Mouse (Mus musculus): ENCODE measurements at regions not wholly inside any gene's neighbourhood (a gene's known extent, or its start where the extent isn't known, plus 50 kb on each side); places are given as distances from the start of the nearest gene placed in this dataset.

GRCm38 (mm10) chr2:103848923-103849700, 51.7 kb upstream of the Caprin1 start:
- DNase-seq: peak; percentile 75

- DNase-seq: peak; percentile 90
Observed at GRCm38 (mm10) chr2:103849766-103850530, 52.5 kb upstream of the Caprin1 start.

GRCm38 (mm10) chr2:103850531-103850816, 53.0 kb upstream of the Caprin1 start:
- DNase-seq: no peak

- DNase-seq: peak; percentile 79
Observed at GRCm38 (mm10) chr2:103851171-103851570, 53.7 kb upstream of the Caprin1 start.

GRCm38 (mm10) chr2:103861226-103861625, 63.8 kb upstream of the Caprin1 start:
- no peak for DNase-seq

GRCm38 (mm10) chr2:103864254-103864653, 66.8 kb upstream of the Caprin1 start:
- DNase-seq: no peak

- peak; percentile 45 for DNase-seq
Observed at GRCm38 (mm10) chr2:103865319-103866171, 68.1 kb upstream of the Caprin1 start.

GRCm38 (mm10) chr2:103867241-103867957, 70.0 kb upstream of the Caprin1 start:
- DNase-seq: no peak

- DNase-seq: no peak
Observed at GRCm38 (mm10) chr2:103867958-103868330, 70.5 kb upstream of the Caprin1 start.

GRCm38 (mm10) chr2:103868655-103869054, 71.2 kb upstream of the Caprin1 start:
- no peak for DNase-seq

GRCm38 (mm10) chr2:103871522-103872276, 74.2 kb upstream of the Caprin1 start:
- DNase-seq: peak; percentile 81

- no peak for DNase-seq
Observed at GRCm38 (mm10) chr2:103872277-103872636, 74.8 kb upstream of the Caprin1 start.

GRCm38 (mm10) chr2:103873381-103873780, 75.9 kb upstream of the Caprin1 start:
- DNase-seq: no peak

- no peak for DNase-seq
Observed at GRCm38 (mm10) chr2:103874466-103874865, 77.0 kb upstream of the Caprin1 start.

- DNase-seq: no peak
Observed at GRCm38 (mm10) chr2:103875754-103876153, 78.3 kb upstream of the Caprin1 start.

GRCm38 (mm10) chr2:103876236-103876635, 78.8 kb upstream of the Caprin1 start:
- no peak for DNase-seq

- DNase-seq: no peak
Observed at GRCm38 (mm10) chr2:103881026-103881763, 76.6 kb upstream of the Lmo2 start.

GRCm38 (mm10) chr2:103884926-103885325, 72.9 kb upstream of the Lmo2 start:
- DNase-seq: no peak

- DNase-seq: no peak
Observed at GRCm38 (mm10) chr2:103888023-103888422, 69.8 kb upstream of the Lmo2 start.

- DNase-seq: no peak
Observed at GRCm38 (mm10) chr2:103891240-103891767, 66.5 kb upstream of the Lmo2 start.
